Mouse (Mus musculus) lung, postnatal 0 days (tissue): Measurements from ENCODE around the gene Ccdc117.

Experiments
- CTCF ChIP-seq: IDR thresholded peaks from 2 replicates; pipeline ENCODE4 v1.5.1; 2016; ENCODE audit warnings: antibody characterized with exemption, mild to moderate bottlenecking
- EP300 ChIP-seq: IDR thresholded peaks from 2 replicates; pipeline ENCODE4 v1.6.1; 2016; ENCODE audit warnings: antibody characterized with exemption, mild to moderate bottlenecking, control low read depth

- no peak for TF ChIP-seq CTCF
- TF ChIP-seq EP300 = no peak
Observed at GRCm38 (mm10) chr11:5516151-5516550, 25.8 kb downstream of the Ccdc117 start.
